Mouse (Mus musculus): ENCODE measurements around the gene Nckipsd.
A peak's percentile ranks its signal among the peaks of the same experiment; 100 is the strongest.

The Nckipsd gene

GRCm38 (mm10) chr9:108805768-108806167 lies 2.4 kb upstream of the Nckipsd start:
- DNase-seq, result no peak

DNA sequence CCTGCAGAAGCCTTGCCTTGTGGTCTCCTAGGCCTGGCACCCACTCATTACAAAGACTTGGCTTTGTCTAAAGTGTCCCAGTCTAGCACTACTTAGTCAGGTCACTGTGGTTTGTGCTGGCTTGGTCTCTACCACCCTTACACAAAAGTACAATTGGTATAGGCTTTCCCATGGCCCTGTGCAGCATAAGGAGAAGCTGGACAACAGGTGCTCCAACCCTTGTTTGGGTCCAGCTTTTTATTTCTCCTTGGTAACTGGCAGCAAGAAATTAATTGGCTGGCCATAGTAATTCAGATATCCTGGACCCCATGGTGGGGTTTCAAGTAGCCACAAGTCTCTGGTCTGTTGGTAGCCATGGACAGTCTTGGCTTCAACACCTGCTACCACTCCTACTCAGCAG lies 1.8 kb upstream of the Nckipsd start:
- DNase-seq, result no peak

DNA sequence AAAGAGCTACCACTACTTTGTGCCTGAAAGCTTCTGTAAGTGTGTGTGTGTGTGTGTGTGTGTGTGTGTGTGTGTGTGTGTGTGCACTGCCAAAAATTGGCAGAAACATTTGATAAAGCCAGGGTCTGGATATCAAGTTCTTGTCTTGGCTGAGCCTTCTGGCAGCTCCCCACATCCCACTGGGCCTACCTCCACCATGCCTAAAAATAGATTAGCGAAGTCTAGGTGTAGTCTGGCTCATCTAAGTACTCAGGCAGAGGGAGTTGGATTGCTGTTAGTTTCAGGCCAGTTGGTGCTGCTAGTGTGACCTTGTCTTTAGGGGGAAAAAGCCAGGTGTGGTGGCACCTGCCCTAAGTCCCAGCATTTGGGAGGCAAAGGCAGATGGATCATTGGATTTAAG lies 1.3 kb upstream of the Nckipsd start:
- no peak for DNase-seq

- DNase-seq, result no peak
These were observed 494 bp upstream of the Nckipsd start for GRCm38 (mm10) chr9:108807674-108808073.

GRCm38 (mm10) chr9:108809188-108809587 lies 1.0 kb downstream of the Nckipsd start:
- no peak for DNase-seq

- no peak for DNase-seq
These were observed 1.6 kb downstream of the Nckipsd start for GRCm38 (mm10) chr9:108809723-108810122.

DNA sequence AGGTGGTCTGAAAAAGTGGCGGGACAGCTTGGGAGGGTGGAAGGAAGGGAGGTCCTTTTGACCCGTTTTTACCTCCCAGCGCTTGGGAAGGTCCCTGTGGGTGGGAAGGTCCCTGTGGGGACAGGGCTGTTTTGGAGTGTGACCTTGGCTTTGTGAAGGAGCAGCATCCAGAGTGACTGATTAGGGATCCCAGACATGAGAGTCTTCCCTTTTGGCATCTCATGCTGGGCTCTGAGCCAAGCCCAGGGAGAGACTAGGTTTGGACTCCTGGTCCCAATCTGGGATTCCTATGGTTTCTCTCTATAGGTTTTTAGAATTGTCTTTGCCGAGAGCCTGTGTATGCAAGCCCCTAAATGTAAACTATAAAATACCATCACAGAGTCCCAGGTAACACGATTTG lies 2.3 kb downstream of the Nckipsd start:
- DNase-seq, result no peak

- no peak for DNase-seq
These were observed 7.4 kb downstream of the Nckipsd start for GRCm38 (mm10) chr9:108815557-108815956.

DNA sequence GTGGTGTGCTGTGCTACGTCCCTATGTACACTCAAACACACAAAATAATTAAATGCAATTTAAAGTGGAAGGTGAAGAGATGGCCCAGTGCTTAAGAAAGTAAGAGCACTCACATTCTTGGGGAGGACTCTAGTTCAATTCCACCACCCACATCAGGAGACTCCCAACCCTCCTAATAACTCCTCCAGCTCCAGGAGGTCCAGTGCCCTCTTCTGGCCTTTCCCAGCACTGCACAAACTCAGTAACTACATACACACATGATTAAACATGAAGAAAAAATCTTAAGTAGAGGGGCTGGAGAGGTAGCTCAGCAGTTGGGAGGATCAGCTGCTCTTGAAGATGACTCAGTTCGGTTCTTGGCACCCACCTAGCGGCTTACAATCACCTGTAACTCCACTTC lies 11.3 kb downstream of the Nckipsd start:
- DNase-seq, result peak; percentile 73

DNA sequence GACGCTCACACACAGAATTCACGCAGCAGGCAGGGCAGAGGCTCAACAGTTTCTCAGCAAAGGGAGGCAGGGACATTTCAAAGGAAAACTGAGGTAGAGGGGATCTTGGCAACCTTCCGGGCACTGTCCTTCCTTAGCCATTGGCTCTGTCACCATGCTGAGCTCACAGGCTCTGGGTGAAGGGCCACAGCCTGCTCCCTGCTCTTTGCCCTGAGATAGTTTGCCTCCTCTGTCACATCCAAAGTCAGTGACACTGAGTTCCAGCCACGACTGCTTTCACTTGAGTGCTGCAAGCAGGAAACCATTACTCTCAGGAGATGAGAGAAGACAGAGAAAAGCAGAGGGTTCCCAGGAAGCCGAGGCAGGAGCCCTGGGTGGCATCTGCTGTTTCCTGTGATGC lies 11.9 kb downstream of the Nckipsd start:
- DNase-seq, result no peak

DNA sequence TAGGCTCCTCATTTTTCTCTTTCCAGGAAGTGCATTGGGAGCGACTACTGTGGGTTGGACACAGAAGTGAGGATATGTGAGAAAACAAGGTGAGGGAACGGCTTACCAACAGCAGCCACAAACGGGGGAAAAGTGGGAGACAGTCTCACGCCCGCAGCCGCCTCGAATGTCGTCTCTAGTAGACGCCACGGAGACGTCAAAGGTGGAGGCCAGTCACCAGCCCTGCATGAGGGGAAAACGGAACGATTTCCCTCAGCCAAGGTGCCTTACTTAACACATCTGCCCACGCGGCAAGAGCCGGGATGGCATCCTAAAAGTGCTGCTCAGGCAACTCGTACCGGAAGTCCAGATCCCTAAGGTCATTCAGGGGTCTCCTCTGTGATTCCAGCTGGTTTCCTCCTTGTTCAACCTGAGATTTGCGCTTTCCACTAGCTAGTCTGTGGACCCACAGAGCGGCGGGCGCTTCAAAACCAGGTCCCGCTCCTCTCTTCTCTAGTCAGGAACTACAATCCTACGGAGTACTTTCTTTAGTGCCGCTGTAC lies 16.0 kb downstream of the Nckipsd start:
- no peak for DNase-seq

GRCm38 (mm10) chr9:108824755-108825413 lies 16.7 kb downstream of the Nckipsd start:
- DNase-seq, result peak; percentile 84

- DNase-seq, result peak; percentile 90
These were observed 17.9 kb downstream of the Nckipsd start, which contains the start of gene Celsr3 for GRCm38 (mm10) chr9:108825820-108826699. Gene Celsr3 (plus strand): TSS chr9:108826320.

DNA sequence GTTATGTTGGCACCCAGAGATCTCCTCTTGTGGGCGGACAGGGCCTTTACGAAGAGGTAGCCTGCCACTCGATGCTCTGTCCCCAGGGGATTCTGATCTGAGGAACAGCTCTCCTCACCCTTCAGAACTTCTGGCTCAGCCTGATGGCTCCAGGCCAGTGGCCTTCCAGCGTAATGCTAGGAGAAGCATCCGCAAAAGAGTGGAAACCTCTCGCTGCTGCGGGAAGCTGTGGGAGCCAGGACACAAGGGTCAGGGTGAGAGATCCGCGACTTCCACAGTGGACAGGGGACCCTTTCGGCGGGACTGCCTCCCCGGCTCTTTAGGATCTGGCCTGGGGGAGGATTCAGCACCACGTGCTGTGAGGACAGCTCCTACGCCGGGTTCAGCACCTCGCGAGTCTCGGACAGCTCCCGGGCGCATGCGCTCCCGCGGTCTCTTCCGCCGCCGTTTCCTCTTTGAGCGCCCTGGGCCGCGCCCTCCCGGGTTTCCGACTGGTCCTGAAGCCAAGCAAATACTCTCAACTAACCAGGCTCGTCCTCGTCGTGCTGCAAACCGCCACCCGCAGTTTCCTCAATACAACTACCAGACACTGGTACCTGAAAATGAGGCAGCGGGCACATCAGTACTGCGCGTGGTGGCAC lies 18.7 kb downstream of the Nckipsd start:
- DNase-seq, result peak; percentile 68

GRCm38 (mm10) chr9:108827454-108827853 lies 19.3 kb downstream of the Nckipsd start:
- DNase-seq, result no peak

GRCm38 (mm10) chr9:108827906-108828305 lies 19.7 kb downstream of the Nckipsd start:
- DNase-seq, result no peak

- no peak for DNase-seq
These were observed 23.5 kb downstream of the Nckipsd start for GRCm38 (mm10) chr9:108831637-108832036.

DNA sequence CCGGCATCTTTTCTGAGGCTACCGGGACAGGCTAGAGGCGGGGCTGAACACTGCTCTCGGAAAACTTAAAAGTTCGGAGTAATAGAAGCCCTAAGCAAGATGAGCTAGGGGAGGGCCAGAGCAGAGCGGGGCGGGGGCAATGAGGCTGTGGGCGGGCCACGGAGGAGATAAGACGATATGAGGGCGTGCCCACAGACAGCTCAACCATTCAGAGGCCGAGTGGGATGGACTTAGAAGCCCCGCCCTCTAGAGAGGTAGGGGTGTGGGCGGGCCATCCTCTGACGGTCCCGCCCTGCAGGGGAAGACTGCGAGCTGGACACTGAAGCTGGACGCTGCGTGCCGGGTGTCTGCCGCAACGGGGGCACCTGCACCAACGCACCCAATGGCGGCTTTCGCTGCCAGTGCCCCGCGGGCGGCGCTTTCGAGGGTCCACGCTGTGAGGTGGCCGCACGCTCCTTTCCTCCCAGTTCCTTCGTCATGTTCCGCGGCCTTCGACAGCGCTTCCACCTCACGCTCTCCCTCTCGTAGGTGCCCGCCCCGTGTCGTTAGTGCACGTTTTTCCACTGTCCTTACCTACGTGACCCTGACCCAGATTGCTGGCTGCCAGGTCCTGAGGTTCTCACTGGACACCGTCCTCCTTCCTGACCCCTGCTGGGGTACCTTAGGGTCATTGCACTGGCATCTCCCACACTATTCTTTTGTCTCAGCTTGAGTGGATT lies 24.4 kb downstream of the Nckipsd start:
- peak; percentile 73 for DNase-seq

DNA sequence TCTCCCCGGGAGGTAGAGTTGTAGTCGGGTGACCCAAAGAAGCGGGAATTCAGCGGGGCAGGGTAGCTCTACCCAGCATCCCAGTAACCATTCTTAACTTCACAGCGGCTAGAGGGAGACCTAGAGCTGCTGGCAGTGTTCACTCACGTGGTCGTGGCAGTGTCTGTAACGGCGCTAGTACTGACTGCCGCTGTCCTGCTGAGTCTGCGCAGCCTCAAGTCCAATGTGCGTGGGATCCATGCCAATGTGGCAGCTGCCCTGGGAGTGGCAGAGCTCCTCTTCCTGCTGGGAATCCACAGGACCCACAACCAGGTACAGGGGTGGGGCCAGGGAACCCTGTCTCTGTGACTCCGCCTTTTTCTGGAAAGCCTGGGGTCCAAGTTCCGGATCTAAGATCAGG lies 34.8 kb downstream of the Nckipsd start:
- DNase-seq, result peak; percentile 73

DNA sequence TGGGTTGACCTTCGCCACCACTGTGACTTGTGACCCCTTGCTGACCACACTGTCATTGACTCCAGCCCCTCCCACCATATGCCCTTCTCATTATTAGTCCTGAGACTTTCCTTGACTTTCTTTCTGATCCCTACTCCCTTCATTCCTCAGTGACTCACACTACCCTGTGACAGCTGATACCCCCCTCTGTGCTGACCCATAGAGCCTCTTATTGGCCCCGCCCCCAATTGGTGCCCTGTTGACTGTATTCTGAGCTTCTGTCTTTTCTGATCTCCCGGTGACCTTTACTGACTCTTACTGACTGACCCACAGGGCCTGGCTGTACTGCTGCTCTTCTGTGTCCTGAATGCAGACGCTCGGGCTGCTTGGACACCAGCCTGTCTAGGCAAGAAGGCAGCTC lies 37.2 kb downstream of the Nckipsd start:
- no peak for DNase-seq

DNA sequence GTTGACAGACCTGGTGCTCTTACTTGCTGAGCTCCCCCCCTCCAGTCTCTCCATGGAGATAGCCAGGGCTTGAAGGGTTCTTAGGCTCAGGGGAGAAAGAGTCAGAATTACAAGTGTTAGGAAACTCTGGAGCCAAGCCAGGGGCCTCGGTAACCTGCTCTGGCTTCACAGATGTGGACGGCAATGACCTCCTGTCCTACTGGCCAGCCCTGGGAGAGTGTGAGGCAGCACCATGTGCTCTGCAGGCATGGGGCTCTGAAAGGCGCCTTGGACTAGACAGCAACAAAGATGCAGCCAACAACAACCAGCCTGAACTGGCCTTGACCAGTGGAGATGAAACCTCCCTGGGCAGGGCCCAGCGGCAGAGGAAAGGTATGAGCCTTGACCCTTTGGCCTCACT lies 39.2 kb downstream of the Nckipsd start:
- no peak for DNase-seq

DNA sequence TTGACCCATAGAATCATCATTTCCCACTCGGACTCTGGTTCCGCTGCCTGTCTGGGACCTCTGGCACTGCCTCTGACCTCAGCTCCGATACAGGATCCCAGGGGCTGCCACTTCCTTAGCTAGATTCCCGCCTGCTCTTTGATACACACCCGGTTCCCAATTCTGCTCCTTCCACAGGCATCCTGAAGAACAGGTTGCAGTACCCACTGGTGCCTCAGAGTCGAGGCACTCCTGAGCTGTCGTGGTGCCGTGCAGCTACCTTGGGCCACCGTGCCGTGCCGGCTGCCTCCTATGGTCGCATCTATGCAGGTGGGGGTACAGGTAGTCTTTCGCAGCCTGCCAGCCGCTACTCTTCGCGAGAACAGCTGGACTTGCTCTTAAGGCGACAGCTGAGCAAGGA lies 40.3 kb downstream of the Nckipsd start:
- no peak for DNase-seq

DNA sequence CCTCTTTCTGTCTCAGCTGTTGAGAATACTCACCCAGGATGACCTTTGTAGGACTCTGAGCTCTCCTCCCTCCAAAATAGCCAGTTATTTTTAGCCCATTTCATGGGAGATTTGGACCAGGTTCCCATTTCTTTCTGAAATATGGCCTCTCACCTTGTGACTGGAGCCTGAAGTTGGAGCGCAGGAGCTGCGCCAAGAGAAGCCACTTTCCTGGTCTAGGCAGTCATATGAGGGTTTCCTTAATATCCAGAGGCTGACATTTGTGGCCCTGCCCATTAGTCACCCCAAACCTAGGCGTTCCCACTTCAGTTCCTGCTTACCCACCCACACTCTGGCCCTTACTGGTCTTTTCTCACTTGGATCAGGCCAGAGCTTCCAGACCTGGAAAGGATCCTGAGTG lies 44.8 kb downstream of the Nckipsd start, which contains the start of gene Slc26a6:
Gene Slc26a6 (plus strand): TSS at position 308 of the 400 bp plus-strand sequence.
- DNase-seq, result no peak
